Mouse (Mus musculus) midbrain, embryonic 16.5 days (tissue): Measurements from ENCODE around the gene Sgip1. TPM values are rescaled to one million over a fixed set of nuclear protein-coding genes. Genes with fewer than 3 reads are reported as not detected.
A peak's percentile ranks its signal among the peaks of the same experiment; 100 is the strongest.

Experiments used
- ATAC-seq: fragments of 200-750 bp; cut with Nextera tagmentation; 2 replicates; pipeline ENCODE4 v1.8.0; 2017; ENCODE audit warnings: moderate TSS enrichment
- H3K27ac ChIP-seq: fragments of 300-500 bp; sonication (generic); 2 replicates; pipeline ENCODE4 v1.5.1; 2014; ENCODE audit warnings: mild to moderate bottlenecking, low read length, mixed read lengths
- H3K27me3 ChIP-seq: fragments of 300-500 bp; sonication (generic); 2 replicates; pipeline ENCODE4 v1.6.1; 2014; ENCODE audit warnings: low read depth, low read length, mixed read lengths; ENCODE audit not compliant: control insufficient read depth, insufficient read depth
- H3K36me3 ChIP-seq: fragments of 300-500 bp; sonication (generic); 2 replicates; pipeline ENCODE4 v1.6.1; 2014; ENCODE audit warnings: mild to moderate bottlenecking, low read length, moderate library complexity, mixed read lengths; ENCODE audit not compliant: control insufficient read depth, insufficient read depth
- H3K4me1 ChIP-seq: fragments of 300-500 bp; sonication (generic); 2 replicates; pipeline ENCODE4 v1.6.1; 2014; ENCODE audit warnings: mild to moderate bottlenecking, low read length, mixed read lengths; ENCODE audit not compliant: control insufficient read depth, insufficient read depth
- H3K4me2 ChIP-seq: fragments of 300-500 bp; sonication (generic); 2 replicates; pipeline ENCODE4 v1.6.1; 2014; ENCODE audit warnings: mild to moderate bottlenecking, low read length, mixed read lengths
- H3K4me3 ChIP-seq: fragments of 300-500 bp; sonication (generic); 2 replicates; pipeline ENCODE4 v1.5.1; 2014; ENCODE audit warnings: low read depth, mild to moderate bottlenecking, low read length, moderate library complexity, mixed read lengths
- H3K9ac ChIP-seq: fragments of 300-500 bp; sonication (generic); 2 replicates; pipeline ENCODE4 v1.6.1; 2014; ENCODE audit warnings: low read depth, low read length, mixed read lengths
- H3K9me3 ChIP-seq: fragments of 300-500 bp; sonication (generic); replicated peaks from 2 replicates; pipeline ENCODE4 v1.6.1; 2014; ENCODE audit warnings: mild to moderate bottlenecking, low read length, mixed read lengths; ENCODE audit not compliant: control insufficient read depth, poor library complexity, severe bottlenecking
- WGBS: fragments of 180-500 bp; shearing (Covaris S2); extraction: QIAGEN DNeasy Blood & Tissue Kit; methylation state at CpG from one replicate; pipeline ENCODE4 v1.1.7; 2014; 5-methylcytosine and 5-hydroxymethylcytosine counted together
- polyA plus RNA-seq: library from polyadenylated mRNA; unstranded; fragments of >200 nt; fragmentation: Nextera tagmentation; extraction: Ambion mirVana; gene quantifications from 2 replicates; pipeline ENCODE4 v1.2.1, GENCODE M21; 2015

The Sgip1 gene
- polyA plus RNA-seq, 1 experiment from 2014 or later = 80.4 TPM

DNA sequence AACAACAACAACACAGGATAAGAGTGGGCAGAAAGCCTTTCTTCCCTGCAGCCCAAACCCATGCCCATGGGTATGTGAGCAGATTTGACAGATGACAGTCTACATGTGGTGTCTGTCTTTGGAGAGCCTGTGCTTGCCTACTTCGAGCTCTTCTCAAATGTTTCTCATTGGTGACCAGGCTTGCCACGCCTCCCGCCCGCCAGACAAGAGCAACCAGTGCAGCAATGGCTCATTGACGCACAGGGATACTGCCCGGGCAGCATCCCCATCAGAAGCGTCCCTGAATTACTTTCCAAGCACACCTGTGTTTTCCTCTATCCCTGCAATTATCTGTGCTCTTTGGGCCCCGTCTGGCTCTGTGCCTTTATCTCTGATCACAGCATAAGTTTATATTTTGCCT lies 72.2 kb downstream of the Sgip1 start:
- 90% methylated on average over 8 of the region's 8 CpGs for WGBS
- no peak overlapping the region for H3K4me3 ChIP-seq
- no peak overlapping the region for H3K27ac ChIP-seq
- no peak overlapping the region for H3K9ac ChIP-seq
- H3K4me1 ChIP-seq = no peaks in the 10 kb centered on the region
- 0 out of 2 replicates have a peak, but pooled peaks have one; percentile 28 for ATAC-seq
- H3K9me3 ChIP-seq = no peaks in the 10 kb centered on the region
- no peaks in the 10 kb centered on the region for H3K27me3 ChIP-seq
- H3K4me2 ChIP-seq = no peak overlapping the region
- H3K36me3 ChIP-seq = no peaks in the 10 kb centered on the region

DNA sequence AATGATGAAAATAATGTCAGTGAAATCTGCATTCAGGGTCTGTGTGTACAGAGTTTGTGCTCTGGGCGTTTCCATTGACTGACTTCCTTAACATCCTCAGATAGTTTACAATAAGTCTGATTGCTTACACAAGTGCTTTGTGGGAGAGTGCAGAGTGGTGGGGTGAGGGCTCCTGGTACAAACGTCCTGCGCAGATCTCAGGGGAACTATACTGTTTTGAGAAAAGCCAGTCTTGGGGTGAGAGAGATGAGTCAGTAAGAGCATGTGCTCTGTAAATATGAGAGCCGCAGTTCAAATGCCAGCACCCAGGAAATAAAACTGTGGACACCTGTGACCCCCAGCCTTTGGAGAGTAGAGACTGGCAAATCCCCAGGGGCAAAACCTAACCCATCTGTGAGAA lies 80.7 kb downstream of the Sgip1 start:
- Histone ChIP-seq H3K4me3 (no peak overlapping the region), H3K27me3 (no peaks in the 10 kb centered on the region), H3K9me3 (no peaks in the 10 kb centered on the region), H3K36me3 (no peaks in the 10 kb centered on the region), H3K4me1 (no peaks in the 10 kb centered on the region), H3K4me2 (no peak overlapping the region), H3K9ac (no peak overlapping the region), H3K27ac (no peak overlapping the region)
- no peak for ATAC-seq
- WGBS = 79% methylated on average over 4 of the region's 4 CpGs

DNA sequence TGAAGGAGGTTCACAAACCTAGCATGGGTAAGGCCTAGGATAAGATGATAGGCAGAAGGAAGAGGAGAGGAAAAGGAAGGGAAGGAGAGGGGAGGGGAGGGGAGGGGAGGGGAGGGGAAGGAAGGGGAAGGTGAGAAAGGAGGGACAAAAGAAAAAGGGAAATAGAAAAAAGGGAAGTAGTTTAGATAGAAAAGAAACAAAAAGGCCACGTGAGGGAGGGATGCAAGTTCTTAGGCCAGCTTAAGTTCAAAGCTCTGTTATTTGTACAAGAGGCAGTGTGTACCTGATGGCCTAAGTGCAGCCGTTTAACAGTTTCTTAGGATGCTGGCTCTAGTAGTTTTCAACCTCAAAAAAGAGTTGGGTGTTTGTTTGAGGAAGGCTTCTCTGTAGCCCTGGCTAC lies 83.4 kb downstream of the Sgip1 start:
- Histone ChIP-seq H3K4me1 (peaks cover 6% of the 10 kb centered on the region; the same call in 1 of the 2 replicates), H3K4me2 (no peak overlapping the region), H3K9ac (no peak overlapping the region), H3K27ac (no peak overlapping the region), H3K9me3 (no peaks in the 10 kb centered on the region), H3K36me3 (no peaks in the 10 kb centered on the region), H3K27me3 (no peaks in the 10 kb centered on the region), H3K4me3 (no peak overlapping the region)
- WGBS = 65% methylated on average over 2 of the region's 2 CpGs
- no peak for ATAC-seq

DNA sequence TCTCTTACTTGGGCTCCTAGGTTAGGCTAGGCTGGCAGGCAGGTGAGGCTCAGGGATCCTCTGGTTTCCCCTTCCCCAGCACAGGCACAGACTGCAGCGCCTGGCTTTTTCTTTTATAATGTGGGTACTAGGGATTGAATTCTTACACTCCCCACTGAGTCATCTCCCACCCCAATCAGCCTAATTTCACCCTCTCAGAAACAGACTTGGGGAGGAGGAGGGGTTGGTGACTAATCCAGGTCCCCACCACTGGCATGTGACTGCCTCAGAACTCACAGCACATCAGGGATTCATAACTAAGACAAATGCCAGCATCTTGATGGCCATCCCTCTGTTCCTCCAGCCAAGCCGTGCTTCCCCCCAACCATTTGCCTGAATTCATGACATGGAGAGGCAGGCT lies 85.1 kb downstream of the Sgip1 start:
- ATAC-seq = no peak
- Histone ChIP-seq H3K27ac (no peak overlapping the region), H3K36me3 (no peaks in the 10 kb centered on the region), H3K9ac (no peak overlapping the region), H3K4me2 (no peak overlapping the region), H3K27me3 (no peaks in the 10 kb centered on the region), H3K4me3 (no peak overlapping the region), H3K9me3 (no peaks in the 10 kb centered on the region), H3K4me1 (peaks cover 6% of the 10 kb centered on the region; the same call in 1 of the 2 replicates)
- WGBS = 77% methylated on average over 2 of the region's 2 CpGs

DNA sequence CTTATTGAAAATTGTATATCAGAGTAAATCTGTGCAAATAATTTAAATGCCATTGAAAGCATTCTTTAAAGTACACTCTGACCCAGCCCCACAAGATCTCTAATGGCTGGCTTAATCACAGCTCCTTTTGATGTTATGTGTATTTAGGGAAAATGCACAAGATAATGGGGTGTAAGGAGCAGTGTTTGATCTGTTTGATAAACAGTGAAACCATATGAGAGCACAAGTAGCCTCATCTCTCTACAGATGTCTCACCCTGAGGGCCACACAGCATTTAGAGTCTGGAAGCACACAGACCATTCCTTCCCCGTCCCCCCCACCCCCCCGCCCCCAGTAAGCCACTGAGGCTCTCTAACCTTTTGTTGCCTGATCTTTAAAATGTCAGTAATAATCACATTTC lies 87.4 kb downstream of the Sgip1 start:
- H3K4me1 ChIP-seq = peaks cover 8% of the 10 kb centered on the region; the same call in 1 of the 2 replicates
- no peaks in the 10 kb centered on the region for H3K36me3 ChIP-seq
- H3K4me2 ChIP-seq = no peak overlapping the region
- H3K4me3 ChIP-seq = no peak overlapping the region
- 81% methylated on average over 2 of the region's 2 CpGs for WGBS
- no peak for ATAC-seq
- H3K9me3 ChIP-seq = no peaks in the 10 kb centered on the region
- no peak overlapping the region for H3K27ac ChIP-seq
- H3K27me3 ChIP-seq = no peaks in the 10 kb centered on the region
- H3K9ac ChIP-seq = no peak overlapping the region

DNA sequence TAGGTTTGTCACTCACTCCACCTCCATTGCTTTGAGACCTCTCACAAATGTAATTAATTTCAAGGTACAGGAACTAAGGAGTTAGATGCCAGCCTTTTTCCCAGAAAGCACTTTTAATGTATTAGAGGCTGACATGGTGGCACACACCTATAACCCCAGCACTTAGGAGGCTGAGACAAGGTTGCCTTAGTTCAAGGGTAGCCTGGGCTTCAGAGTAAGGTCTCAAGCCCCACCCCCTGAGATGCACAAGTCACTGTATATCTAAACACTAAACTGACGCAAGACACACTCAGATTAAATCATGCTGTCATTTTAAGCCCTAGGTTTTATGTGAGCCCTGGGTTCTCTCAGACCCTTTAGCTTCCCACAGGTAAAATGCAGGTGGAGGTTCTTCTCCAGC lies 92.1 kb downstream of the Sgip1 start:
- ATAC-seq = no peak
- whole genome bisulfite sequencing = 84% methylated on average over 1 of the region's 1 CpGs

DNA sequence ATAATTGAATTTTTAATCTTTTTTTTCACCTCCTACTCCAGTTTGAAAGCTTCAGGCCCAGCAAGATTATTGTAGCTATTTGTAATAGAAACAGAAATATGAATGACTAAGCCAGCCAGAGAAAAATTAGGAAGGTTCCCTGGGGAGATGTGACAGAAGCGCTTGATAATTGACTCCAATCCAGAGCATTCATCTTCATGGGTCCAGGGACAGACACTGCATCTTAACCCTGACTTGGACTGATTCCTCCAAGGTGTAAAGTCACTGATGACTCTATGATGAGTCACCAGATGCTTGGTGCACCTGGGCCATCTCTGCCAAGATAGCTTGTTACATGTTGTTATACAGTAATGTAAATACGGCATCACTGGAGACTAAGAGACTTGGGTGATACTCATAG lies 92.6 kb downstream of the Sgip1 start:
- 79% methylated on average over 2 of the region's 2 CpGs for WGBS
- H3K9me3 ChIP-seq = no peaks in the 10 kb centered on the region

More for the DNA sequence above, 92.1 kb downstream of the Sgip1 start:
- no peaks in the 10 kb centered on the region for H3K27me3 ChIP-seq
- H3K27ac ChIP-seq = no peak overlapping the region
- peaks cover 8% of the 10 kb centered on the region; the same call in 1 of the 2 replicates for H3K4me1 ChIP-seq
- H3K9me3 ChIP-seq = no peaks in the 10 kb centered on the region
- H3K36me3 ChIP-seq = no peaks in the 10 kb centered on the region
- no peak overlapping the region for H3K4me3 ChIP-seq
- H3K4me2 ChIP-seq = no peak overlapping the region
- H3K9ac ChIP-seq = no peak overlapping the region

DNA sequence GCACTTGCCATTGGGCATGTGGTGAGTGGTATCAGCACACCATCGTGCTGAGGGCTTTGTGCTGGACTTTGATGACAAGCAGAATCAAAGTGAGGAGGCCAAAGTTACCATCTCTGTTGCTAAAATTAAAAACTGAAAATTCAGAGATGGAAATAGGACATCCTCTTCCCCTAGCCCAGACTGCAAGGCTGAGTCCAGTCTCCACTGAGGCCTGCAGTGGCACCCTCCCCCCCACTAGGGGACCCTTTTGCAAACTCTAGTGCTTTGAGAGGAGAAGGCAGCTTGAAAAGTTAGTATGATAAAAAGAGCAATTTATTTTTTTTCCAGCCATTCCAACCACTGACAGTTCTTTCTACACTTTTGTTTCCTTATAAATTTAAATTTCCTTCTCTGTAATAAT lies 93.6 kb downstream of the Sgip1 start:
- Histone ChIP-seq H3K4me1 (0 out of 2 replicates have a peak, but pooled peaks cover 6% of the 10 kb centered on the region), H3K4me3 (no peak overlapping the region), H3K4me2 (no peak overlapping the region), H3K36me3 (no peaks in the 10 kb centered on the region), H3K27ac (no peak overlapping the region), H3K27me3 (no peaks in the 10 kb centered on the region), H3K9me3 (no peaks in the 10 kb centered on the region), H3K9ac (no peak overlapping the region)
- no peak for ATAC-seq
- WGBS = 61% methylated on average over 1 of the region's 1 CpGs

More for the DNA sequence above, 92.6 kb downstream of the Sgip1 start:
- Histone ChIP-seq H3K27ac (no peak overlapping the region), H3K4me1 (0 out of 2 replicates have a peak, but pooled peaks cover 6% of the 10 kb centered on the region), H3K27me3 (no peaks in the 10 kb centered on the region), H3K36me3 (no peaks in the 10 kb centered on the region), H3K9ac (no peak overlapping the region), H3K4me3 (no peak overlapping the region), H3K4me2 (no peak overlapping the region)
- ATAC-seq = no peak

DNA sequence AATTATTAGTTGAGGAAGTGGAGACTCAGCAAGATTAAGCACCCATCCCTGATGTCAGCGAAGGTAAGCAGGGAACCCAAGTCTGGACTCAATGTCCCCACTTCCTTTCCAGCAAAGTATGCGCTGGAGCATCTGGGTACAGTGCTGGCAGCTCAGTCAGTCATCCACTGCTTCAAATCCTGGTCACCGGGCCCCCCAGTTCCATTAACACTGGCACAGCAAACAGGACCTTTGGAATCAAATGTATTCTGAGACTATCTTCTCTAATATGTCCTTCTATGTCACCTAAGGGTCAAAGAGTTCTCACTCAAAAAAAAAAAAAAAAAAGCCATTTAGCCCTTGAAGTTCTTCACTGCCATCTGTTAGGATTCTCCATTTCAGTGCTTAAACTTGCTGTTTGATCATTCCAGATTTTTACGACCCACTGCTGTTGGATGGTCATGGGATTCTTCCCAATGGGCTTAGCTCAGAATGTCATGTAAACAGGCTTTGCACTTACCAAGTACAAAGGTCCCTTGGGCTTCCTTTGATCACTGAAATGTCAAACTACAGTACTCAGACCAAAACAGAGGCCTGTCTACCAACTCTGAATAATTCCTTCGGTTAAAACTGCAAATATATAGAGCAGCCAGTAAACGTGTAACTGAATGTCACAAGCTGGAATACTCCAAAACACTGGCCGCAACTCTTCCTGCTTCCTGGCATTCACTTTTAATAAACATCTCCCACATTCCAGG lies 99.1 kb downstream of the Sgip1 start:
- no peak overlapping the region for H3K4me2 ChIP-seq
- H3K4me3 ChIP-seq = no peak overlapping the region
- no peaks in the 10 kb centered on the region for H3K36me3 ChIP-seq
- peaks cover 12% of the 10 kb centered on the region for H3K4me1 ChIP-seq
- no peaks in the 10 kb centered on the region for H3K27me3 ChIP-seq
- 73% methylated on average over 7 of the region's 7 CpGs for WGBS
- H3K9ac ChIP-seq = no peak overlapping the region
- no peak for ATAC-seq
- H3K9me3 ChIP-seq = no peaks in the 10 kb centered on the region
- no peak overlapping the region for H3K27ac ChIP-seq
